Mouse (Mus musculus): Measurements from ENCODE around the gene Itga10. TPM values are rescaled to one million over a fixed set of nuclear protein-coding genes. Genes with fewer than 3 reads are reported as not detected.

Gene Itga10
- polyA plus RNA-seq, 1 experiment: 1.1 TPM

DNA sequence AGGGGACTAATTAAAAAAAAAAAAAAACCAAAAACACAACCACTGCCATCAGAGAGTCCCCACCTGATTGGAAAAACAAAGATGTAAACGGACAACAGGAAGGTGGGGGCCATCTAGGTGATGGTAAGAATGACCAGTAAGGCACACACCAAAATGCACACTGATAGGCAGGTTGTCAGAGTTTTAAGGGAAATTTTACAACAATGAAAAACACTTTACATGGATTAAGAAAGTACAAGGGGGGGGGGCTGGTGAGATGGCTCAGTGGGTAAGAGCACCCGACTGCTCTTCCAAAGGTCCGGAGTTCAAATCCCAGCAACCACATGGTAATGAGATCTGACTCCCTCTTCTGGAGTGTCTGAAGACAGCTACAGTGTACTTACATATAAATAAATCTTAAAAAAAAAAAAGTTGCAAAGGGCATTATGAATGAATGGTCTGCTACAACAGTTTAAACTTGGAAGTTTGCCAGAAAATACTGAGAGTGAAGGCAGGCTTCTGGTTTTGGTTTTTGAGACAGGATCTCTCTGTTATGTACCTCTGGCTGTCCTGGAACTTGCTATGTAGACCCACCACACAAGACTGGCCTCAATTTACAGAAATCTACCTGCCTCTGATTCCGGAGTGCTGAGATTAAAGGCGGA is 23.2 kb downstream of the Itga10 start:
- H3K4me3 ChIP-seq (ENCODE audit: extremely low read depth, insufficient read depth, insufficient read length): no peak overlapping the region
- TF ChIP-seq CTCF (IDR thresholded peaks at IDR 0.05; ENCODE audit: extremely low read depth, insufficient read depth, insufficient read length, insufficient replicate concordance): no peak
- TF ChIP-seq POLR2A (IDR thresholded peaks at IDR 0.05; ENCODE audit: low read depth, low read length): no peak
- no peak for DNase-seq (ENCODE audit: low read depth in 1 of 2, low spot score in 2 of 2)
- no peaks in the 10 kb centered on the region for H3K36me3 ChIP-seq (ENCODE audit: control insufficient read depth, insufficient read depth, low read length)
- peaks cover 3% of the 10 kb centered on the region; the same call in 1 of the 2 replicates for H3K4me1 ChIP-seq (ENCODE audit: control insufficient read depth, insufficient read depth, insufficient read length)
- H3K27ac ChIP-seq (ENCODE audit: insufficient read depth, low read length): no peak overlapping the region
- no peaks in the 10 kb centered on the region for H3K27me3 ChIP-seq (ENCODE audit: control insufficient read depth, insufficient read depth, low read length)
- WGBS: 92% methylated on average over 5 of the region's 5 CpGs

DNA sequence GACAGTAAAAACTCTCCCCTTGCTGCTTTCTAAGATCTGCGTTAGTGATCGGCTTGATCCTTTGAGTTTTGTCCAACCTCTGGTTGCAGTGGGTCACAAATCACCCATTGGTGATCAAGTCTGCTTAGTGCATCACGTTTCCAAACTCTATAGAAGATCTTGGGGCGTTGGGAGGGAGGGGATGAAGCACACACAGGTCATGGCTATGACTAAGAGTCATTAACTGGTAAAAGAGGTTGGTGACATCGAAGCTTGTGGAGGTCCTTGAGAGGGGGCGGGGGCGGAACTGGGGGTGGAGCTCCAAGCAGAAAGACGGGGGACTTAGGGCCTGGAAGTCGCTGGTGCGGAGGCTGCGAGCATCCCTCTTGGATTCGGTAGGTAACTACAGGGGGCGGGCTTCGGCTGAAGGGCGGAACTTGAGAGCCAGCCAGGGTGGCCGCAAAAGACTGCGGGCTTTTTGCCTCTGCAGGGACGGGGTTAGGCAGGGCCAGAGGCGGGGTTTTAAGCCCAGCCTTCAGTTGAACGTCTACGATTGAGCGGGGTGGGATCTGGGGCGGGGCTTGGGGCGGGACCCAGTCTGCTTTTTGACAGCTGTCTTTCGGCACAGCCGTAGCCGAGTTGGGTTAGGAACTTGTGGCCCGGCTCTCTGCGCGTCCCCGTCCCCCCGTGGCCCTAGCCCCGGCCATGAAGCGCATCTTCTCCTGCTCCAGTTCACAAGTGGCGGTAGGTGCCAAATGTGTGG is 24.5 kb downstream of the Itga10 start, which contains the start of gene Ankrd35:
Ankrd35 (plus strand) TSS at position 405 of the 742 bp plus-strand sequence.
- Histone ChIP-seq H3K27me3 (ENCODE audit: control insufficient read depth, insufficient read depth, low read length) (no peaks in the 10 kb centered on the region), H3K4me1 (ENCODE audit: control insufficient read depth, insufficient read depth, insufficient read length) (peaks cover 3% of the 10 kb centered on the region; the same call in 1 of the 2 replicates)
- 6% methylated on average over 35 of the region's 35 CpGs for WGBS

DNA sequence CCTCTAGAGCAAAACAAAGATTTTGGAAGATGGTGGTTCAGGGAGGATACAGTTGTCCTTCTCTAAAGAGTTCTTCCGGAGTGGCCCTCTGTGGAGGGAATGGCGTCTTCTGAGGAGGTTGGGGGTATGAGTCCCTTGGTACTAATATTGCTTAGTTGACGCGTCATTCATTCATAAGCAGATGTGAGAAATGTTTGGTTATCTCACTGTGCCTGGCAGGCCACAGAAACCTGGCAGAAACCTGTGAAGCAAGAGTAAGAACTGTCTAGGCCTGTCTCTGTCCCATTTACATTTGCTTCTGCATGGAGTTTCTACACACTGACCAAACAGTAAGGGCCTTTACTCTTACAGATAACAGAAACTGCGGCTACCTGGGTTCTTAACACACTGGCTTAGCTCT is 26.1 kb downstream of the Itga10 start:
- Histone ChIP-seq H3K27ac (ENCODE audit: insufficient read depth, low read length) (no peak overlapping the region), H3K27me3 (ENCODE audit: control insufficient read depth, insufficient read depth, low read length) (no peaks in the 10 kb centered on the region), H3K4me3 (ENCODE audit: extremely low read depth, insufficient read depth, insufficient read length) (no peak overlapping the region), H3K4me1 (ENCODE audit: control insufficient read depth, insufficient read depth, insufficient read length) (peaks cover 3% of the 10 kb centered on the region; the same call in 1 of the 2 replicates), H3K36me3 (ENCODE audit: control insufficient read depth, insufficient read depth, low read length) (no peaks in the 10 kb centered on the region)
- no peak for DNase-seq (ENCODE audit: low read depth in 1 of 2, low spot score in 2 of 2)
- WGBS: 94% methylated on average over 5 of the region's 5 CpGs
- TF ChIP-seq POLR2A (IDR thresholded peaks at IDR 0.05; ENCODE audit: low read depth, low read length) (no peak), CTCF (IDR thresholded peaks at IDR 0.05; ENCODE audit: extremely low read depth, insufficient read depth, insufficient read length, insufficient replicate concordance) (no peak)

More for the DNA sequence above, 24.5 kb downstream of the Itga10 start, which contains the start of gene Ankrd35:
- DNase-seq (ENCODE audit: low read depth in 1 of 2, low spot score in 2 of 2): peak; percentile 74 to 82
- Histone ChIP-seq H3K4me3 (ENCODE audit: extremely low read depth, insufficient read depth, insufficient read length) (peak within 1 kb of the TSS; percentile 56), H3K27ac (ENCODE audit: insufficient read depth, low read length) (no peak within 1 kb of the TSS), H3K36me3 (ENCODE audit: control insufficient read depth, insufficient read depth, low read length) (no peaks in the 10 kb centered on the region)
- TF ChIP-seq POLR2A (IDR thresholded peaks at IDR 0.05; ENCODE audit: low read depth, low read length) (no peak), CTCF (IDR thresholded peaks at IDR 0.05; ENCODE audit: extremely low read depth, insufficient read depth, insufficient read length, insufficient replicate concordance) (0 out of 2 replicates have a peak, but pooled peaks have one; percentile 3)

DNA sequence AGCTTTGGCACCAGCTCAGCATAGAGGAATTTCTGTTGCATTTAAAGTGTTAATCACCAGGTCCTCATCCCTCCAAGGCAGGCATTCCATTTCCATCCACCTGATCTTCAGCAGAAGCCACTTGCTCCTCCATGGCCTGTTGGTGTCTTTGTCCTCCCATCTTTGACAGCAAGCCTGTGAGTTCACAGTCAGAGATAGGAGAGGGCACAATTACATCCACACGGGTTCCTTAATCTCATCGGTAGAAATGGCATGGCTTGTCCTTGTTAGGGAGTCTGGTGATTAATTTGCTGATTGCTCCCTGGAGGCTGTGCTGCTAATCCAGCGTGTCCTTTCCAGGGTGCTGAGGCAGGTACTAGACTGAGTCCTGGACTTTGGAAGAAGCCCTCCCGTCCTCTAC is 28.1 kb downstream of the Itga10 start:
- H3K36me3 ChIP-seq (ENCODE audit: control insufficient read depth, insufficient read depth, low read length): no peaks in the 10 kb centered on the region
- H3K27me3 ChIP-seq (ENCODE audit: control insufficient read depth, insufficient read depth, low read length): no peaks in the 10 kb centered on the region
- peaks cover 3% of the 10 kb centered on the region; the same call in 1 of the 2 replicates for H3K4me1 ChIP-seq (ENCODE audit: control insufficient read depth, insufficient read depth, insufficient read length)
- 87% methylated on average over 4 of the region's 4 CpGs for WGBS
- DNase-seq (ENCODE audit: low read depth in 1 of 2, low spot score in 2 of 2): no peak
- H3K4me3 ChIP-seq (ENCODE audit: extremely low read depth, insufficient read depth, insufficient read length): no peak overlapping the region
- no peak overlapping the region for H3K27ac ChIP-seq (ENCODE audit: insufficient read depth, low read length)
- TF ChIP-seq CTCF (IDR thresholded peaks at IDR 0.05; ENCODE audit: extremely low read depth, insufficient read depth, insufficient read length, insufficient replicate concordance) (no peak), POLR2A (IDR thresholded peaks at IDR 0.05; ENCODE audit: low read depth, low read length) (no peak)

DNA sequence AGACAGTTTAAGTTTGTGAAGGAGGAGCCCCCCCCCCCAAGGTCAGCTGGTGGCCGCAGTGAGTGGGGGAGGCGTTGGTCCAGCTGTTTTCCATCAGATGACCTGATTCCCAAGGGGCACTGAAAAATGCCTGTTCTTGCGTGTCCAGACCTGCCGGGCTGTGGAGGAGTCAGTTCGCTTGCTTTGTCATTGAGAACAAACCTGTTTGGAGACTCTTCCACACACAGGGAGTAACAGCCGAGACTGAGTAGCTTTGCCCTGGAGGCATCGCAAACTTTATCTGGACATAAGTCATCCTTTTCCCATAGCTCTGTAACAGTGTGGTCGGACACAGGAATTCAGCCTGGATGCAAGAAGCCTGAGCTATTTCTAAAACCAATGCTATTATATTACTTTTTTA is 29.1 kb downstream of the Itga10 start:
- Histone ChIP-seq H3K27ac (ENCODE audit: insufficient read depth, low read length) (no peak overlapping the region), H3K4me3 (ENCODE audit: extremely low read depth, insufficient read depth, insufficient read length) (no peak overlapping the region), H3K36me3 (ENCODE audit: control insufficient read depth, insufficient read depth, low read length) (no peaks in the 10 kb centered on the region), H3K27me3 (ENCODE audit: control insufficient read depth, insufficient read depth, low read length) (no peaks in the 10 kb centered on the region), H3K4me1 (ENCODE audit: control insufficient read depth, insufficient read depth, insufficient read length) (peaks cover 3% of the 10 kb centered on the region; the same call in 1 of the 2 replicates)
- TF ChIP-seq POLR2A (IDR thresholded peaks at IDR 0.05; ENCODE audit: low read depth, low read length) (no peak), CTCF (IDR thresholded peaks at IDR 0.05; ENCODE audit: extremely low read depth, insufficient read depth, insufficient read length, insufficient replicate concordance) (no peak)
- no peak for DNase-seq (ENCODE audit: low read depth in 1 of 2, low spot score in 2 of 2)
- 82% methylated on average over 8 of the region's 8 CpGs for WGBS

DNA sequence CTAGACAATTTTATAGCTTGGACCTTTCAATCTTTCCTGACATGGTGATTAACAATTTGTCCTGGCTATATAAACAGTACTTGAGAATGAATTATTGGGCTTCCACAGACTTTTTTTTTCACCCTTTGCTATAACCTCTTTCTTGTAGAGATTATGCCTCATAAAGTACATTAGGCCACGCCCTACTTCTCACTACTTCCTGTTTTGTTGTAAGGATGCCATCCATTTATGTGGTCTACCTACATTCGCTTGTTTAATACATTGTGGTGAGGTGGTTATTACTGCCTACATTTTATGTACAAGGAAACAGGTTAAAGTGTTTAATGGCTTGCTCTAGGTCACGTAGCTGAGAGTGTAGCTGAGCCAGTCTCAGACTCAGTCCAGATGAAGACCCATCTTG is 29.8 kb downstream of the Itga10 start:
- DNase-seq (ENCODE audit: low read depth in 1 of 2, low spot score in 2 of 2): no peak
- no peaks in the 10 kb centered on the region for H3K27me3 ChIP-seq (ENCODE audit: control insufficient read depth, insufficient read depth, low read length)
- no peak overlapping the region for H3K27ac ChIP-seq (ENCODE audit: insufficient read depth, low read length)
- H3K36me3 ChIP-seq (ENCODE audit: control insufficient read depth, insufficient read depth, low read length): no peaks in the 10 kb centered on the region
- WGBS: 43% methylated on average over 3 of the region's 3 CpGs
- TF ChIP-seq POLR2A (IDR thresholded peaks at IDR 0.05; ENCODE audit: low read depth, low read length) (no peak), CTCF (IDR thresholded peaks at IDR 0.05; ENCODE audit: extremely low read depth, insufficient read depth, insufficient read length, insufficient replicate concordance) (no peak)
- peaks cover 3% of the 10 kb centered on the region; the same call in 1 of the 2 replicates for H3K4me1 ChIP-seq (ENCODE audit: control insufficient read depth, insufficient read depth, insufficient read length)
- H3K4me3 ChIP-seq (ENCODE audit: extremely low read depth, insufficient read depth, insufficient read length): no peak overlapping the region
